ENCODE assay signal across 11 mouse cellular contexts in genomic region chr8:70768231-70768776, GRCm38 (mm10). TPM values are rescaled to one million over a fixed set of nuclear protein-coding genes. Genes with fewer than 3 reads are reported as not detected.
A peak's percentile ranks its signal among the peaks of the same experiment; 100 is the strongest.
DNase-seq lines count a peak whose midpoint lies in the region; TF ChIP-seq lines count a peak whose summit lies in the region.
"Had no signal": no experiment of that assay in that cellular context is flagged by ENCODE, and none has a peak within 500 bp of the region (broad histone marks: within the 10 kb centered on the region; RNA-seq: fewer than 3 reads in every experiment).

No protein-coding gene starts in this region.

- intact Hi-C loops in heart, postnatal 10 days (cut with DNase I), result no loop called here

- TF ChIP-seq POLR2A in bone marrow, adult 2 months (IDR thresholded peaks at IDR 0.05; ENCODE audit: borderline replicate concordance, control insufficient read depth, low read depth, low read length), result no peak

- no peak overlapping the region for H3K4me3 ChIP-seq in bone marrow, adult 2 months (replicated peaks; ENCODE audit: control insufficient read depth, low read depth, low read length)

- H3K4me1 ChIP-seq in bone marrow, adult 2 months (ENCODE audit: control insufficient read depth, insufficient read depth, low read length), result peaks cover 25% of the 10 kb centered on the region

- H3K27ac ChIP-seq in bone marrow, adult 2 months (ENCODE audit: control insufficient read depth, insufficient read depth, low read depth, low read length, poor library complexity), result peak overlapping the region; percentile 75

- DNase-seq in adrenal gland, adult 2 months, result peak; percentile 36
- no peak for DNase-seq in adrenal gland, adult 8-10 months
- peak; percentile 38 for DNase-seq in kidney, adult 9 months
- no peak for DNase-seq in kidney, postnatal 25 days
- DNase-seq in spleen, adult 18-20 months, result peak; percentile 75 to 83
- no peak for DNase-seq in heart, postnatal 10 days
- DNase-seq in embryo, embryonic 10 days (ENCODE audit: low spot score), result no peak
- DNase-seq: adrenal gland, postnatal 36 days; kidney, adult 2 months had no signal

- no peak for TF ChIP-seq CTCF in bone marrow, adult 2 months (IDR thresholded peaks at IDR 0.05; ENCODE audit: control insufficient read depth, insufficient read depth, low read length)

- 73% methylated on average over 32 of the region's 32 CpGs for WGBS in bone marrow, adult 2 months

RNA-seq across cellular contexts. Expression of gene Mpv17l2, which starts 7.6 kb away (rescaled TPM):
- 100 to 1,000 TPM; 108 to 132 TPM for total RNA-seq in adrenal gland, adult 2 months (2021)
- polyA plus RNA-seq in adrenal gland, adult 2 months (2012; rRNA removed), result 359 and 417 TPM in 2 replicates
- 100 to 1,000 TPM; 106 to 166 (median 126) TPM for total RNA-seq in adrenal gland, adult 8-10 months (2022)
- polyA plus RNA-seq in bone marrow, adult 2 months (2011; ENCODE audit: insufficient read depth, insufficient read length, low replicate concordance, missing spikeins), result 15.1 and 28.2 TPM in 2 replicates
- total RNA-seq in heart, postnatal 10 days (2021), result 10 to 100 TPM; 32.0 to 39.7 TPM

RNA-seq across cellular contexts. Expression of gene Pik3r2, which starts 8.2 kb away (rescaled TPM):
- total RNA-seq in adrenal gland, adult 2 months (2021), result 10 to 100 TPM; 37.2 to 49.0 TPM
- polyA plus RNA-seq in adrenal gland, adult 2 months (2012; rRNA removed), result 296 and 305 TPM in 2 replicates
- total RNA-seq in adrenal gland, adult 8-10 months (2022), result 10 to 100 TPM; 44.0 to 73.8 (median 57.9) TPM
- 12.8 and 19.5 TPM in 2 replicates for polyA plus RNA-seq in bone marrow, adult 2 months (2011; ENCODE audit: insufficient read depth, insufficient read length, low replicate concordance, missing spikeins)
- 10 to 100 TPM; 37.1 to 40.2 TPM for total RNA-seq in heart, postnatal 10 days (2021)

RNA-seq across cellular contexts. Expression of gene Rab3a, which starts 13.8 kb away (rescaled TPM):
- total RNA-seq in adrenal gland, adult 2 months (2021), result 10 to 100 TPM; 49.1 to 85.5 TPM
- 141 and 152 TPM in 2 replicates for polyA plus RNA-seq in adrenal gland, adult 2 months (2012; rRNA removed)
- total RNA-seq in adrenal gland, adult 8-10 months (2022), result 10 to 100 TPM; 59.6 to 90.1 (median 74.4) TPM
- polyA plus RNA-seq in bone marrow, adult 2 months (2011; ENCODE audit: insufficient read depth, insufficient read length, low replicate concordance, missing spikeins), result 9.7 and 13.3 TPM in 2 replicates
- 10 to 100 TPM; 37.3 to 38.9 TPM for total RNA-seq in heart, postnatal 10 days (2021)

RNA-seq across cellular contexts. Expression of gene Mast3, which starts 36.5 kb away (rescaled TPM):
- 10 to 100 TPM; 18.9 to 20.5 TPM for total RNA-seq in adrenal gland, adult 2 months (2021)
- 91.5 and 91.7 TPM in 2 replicates for polyA plus RNA-seq in adrenal gland, adult 2 months (2012; rRNA removed)
- 10 to 100 TPM; 17.8 to 37.7 (median 26.5) TPM for total RNA-seq in adrenal gland, adult 8-10 months (2022)
- 20.5 and 70.7 TPM in 2 replicates for polyA plus RNA-seq in bone marrow, adult 2 months (2011; ENCODE audit: insufficient read depth, insufficient read length, low replicate concordance, missing spikeins)
- total RNA-seq in heart, postnatal 10 days (2021), result 1 to 10 TPM; 7.9 to 9.3 TPM

RNA-seq across cellular contexts. Expression of gene Il12rb1, which starts 39.9 kb away (rescaled TPM):
- total RNA-seq in adrenal gland, adult 2 months (2021), result under 1 TPM in 1 of 2 experiments, not detected in 1; 0.10 TPM
- 0.28 and 0.41 TPM in 2 replicates for polyA plus RNA-seq in adrenal gland, adult 2 months (2012; rRNA removed)
- total RNA-seq in adrenal gland, adult 8-10 months (2022), result under 1 TPM; 0.11 to 0.75 (median 0.22) TPM
- 0.36 and 1.9 TPM in 2 replicates for polyA plus RNA-seq in bone marrow, adult 2 months (2011; ENCODE audit: insufficient read depth, insufficient read length, low replicate concordance, missing spikeins)
- total RNA-seq in heart, postnatal 10 days (2021), result under 1 TPM in 1 of 2 experiments, not detected in 1; 0.53 TPM
- total RNA-seq: adrenal gland, postnatal 36 days; gastrocnemius, adult 8-10 months had no signal

Comparison
In these comparisons a context has a peak if more than half of its experiments do, and no peak if none do; other contexts are left out.
1. DNase-seq: peak in adrenal gland, adult 2 months (single experiment), kidney, adult 9 months (single experiment) and spleen, adult 18-20 months (2 of 2); none in adrenal gland, adult 8-10 months (single experiment), kidney, postnatal 25 days (0 of 2), heart, postnatal 10 days (0 of 2) and embryo, embryonic 10 days (single experiment).